Mouse (Mus musculus): ENCODE measurements around the gene Gm21560. TPM values are rescaled to one million over a fixed set of nuclear protein-coding genes. Genes with fewer than 3 reads are reported as not detected.
"Not testable (repeated sequence)": the region's sequence is repeated elsewhere in the genome, so short reads cannot be mapped to it uniquely, and the experiment has no call there.

Gm21560 gene
- not detected in 2 replicates for polyA plus RNA-seq (2014; fragmentation: Nextera tagmentation; extraction: Ambion mirVana)

DNA sequence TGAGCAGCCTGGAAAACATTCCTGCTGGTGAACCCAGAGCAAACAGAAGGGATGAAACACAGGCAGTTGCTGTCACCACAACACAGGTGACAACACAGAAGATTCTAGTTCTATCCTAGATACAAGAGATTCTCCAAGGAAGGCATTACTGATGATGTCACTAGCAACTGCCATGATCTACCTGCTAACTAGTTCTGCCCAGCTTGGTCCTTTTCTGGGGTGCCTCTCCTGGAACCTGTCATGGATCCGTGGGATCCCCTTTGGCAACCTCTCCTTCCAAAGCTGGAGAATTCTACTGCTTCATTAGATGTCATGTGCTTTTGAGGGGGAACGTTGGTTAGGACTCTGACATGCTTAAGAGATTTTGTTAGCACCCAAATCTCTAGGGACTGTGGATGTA is at the start of gene Gm21560:
TSS of gene Gm21560 (minus strand) at position 101 of the 400 bp plus-strand sequence.
- H3K36me3 ChIP-seq (ENCODE audit: control insufficient read depth, insufficient read depth, low read length), result not testable (repeated sequence)

DNA sequence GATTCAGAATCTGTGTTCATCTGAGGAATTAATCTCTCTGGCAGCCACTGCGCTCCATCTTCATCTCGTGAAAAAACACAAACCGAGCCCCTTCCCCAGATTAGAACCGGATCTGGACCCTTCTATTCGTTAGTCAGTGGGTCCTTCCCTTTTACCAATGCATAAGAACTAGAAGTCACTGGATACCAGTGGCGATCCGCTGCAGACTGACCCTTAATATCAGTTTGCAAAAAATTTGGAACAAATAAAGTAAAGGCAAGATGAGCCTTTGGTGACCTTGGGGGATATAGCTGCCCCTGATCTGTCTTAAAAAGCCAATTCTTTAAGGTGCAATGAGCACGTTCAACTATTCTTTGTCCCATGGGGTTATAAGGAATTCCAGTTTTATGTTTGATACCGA is 55.6 kb downstream of the Gm21560 start:
- 93% methylated on average over 4 of the region's 9 CpGs for WGBS (ENCODE audit: insufficient replicate concordance)
- H3K27ac ChIP-seq (ENCODE audit: low read depth, low read length); H3K4me2 ChIP-seq; H3K9me3 ChIP-seq (replicated peaks; ENCODE audit: control insufficient read depth, low read length); H3K4me3 ChIP-seq (ENCODE audit: low read depth, low read length); H3K4me1 ChIP-seq (ENCODE audit: control insufficient read depth, insufficient read depth, low read length); H3K27me3 ChIP-seq (ENCODE audit: control insufficient read depth, insufficient read depth, low read length); H3K36me3 ChIP-seq (ENCODE audit: control insufficient read depth, insufficient read depth, low read length); ATAC-seq (replicated peaks; ENCODE audit: insufficient number of reproducible peaks, low FRiP score, low TSS enrichment); H3K9ac ChIP-seq (ENCODE audit: low read depth, low read length): not testable (repeated sequence)

More for the DNA sequence above, at the start of gene Gm21560:
- not testable (repeated sequence) for H3K27ac ChIP-seq (ENCODE audit: low read depth, low read length); H3K9me3 ChIP-seq (replicated peaks; ENCODE audit: control insufficient read depth, low read length); H3K4me2 ChIP-seq; H3K4me3 ChIP-seq (ENCODE audit: low read depth, low read length); ATAC-seq (replicated peaks; ENCODE audit: insufficient number of reproducible peaks, low FRiP score, low TSS enrichment); H3K4me1 ChIP-seq (ENCODE audit: control insufficient read depth, insufficient read depth, low read length); H3K27me3 ChIP-seq (ENCODE audit: control insufficient read depth, insufficient read depth, low read length); H3K9ac ChIP-seq (ENCODE audit: low read depth, low read length)
- WGBS (ENCODE audit: insufficient replicate concordance), result 63% methylated on average over 1 of the region's 2 CpGs

- not testable (repeated sequence) for H3K27ac ChIP-seq (ENCODE audit: low read depth, low read length); H3K36me3 ChIP-seq (ENCODE audit: control insufficient read depth, insufficient read depth, low read length); H3K9me3 ChIP-seq (replicated peaks; ENCODE audit: control insufficient read depth, low read length); H3K4me1 ChIP-seq (ENCODE audit: control insufficient read depth, insufficient read depth, low read length); H3K9ac ChIP-seq (ENCODE audit: low read depth, low read length); H3K4me3 ChIP-seq (ENCODE audit: low read depth, low read length); H3K27me3 ChIP-seq (ENCODE audit: control insufficient read depth, insufficient read depth, low read length); ATAC-seq (replicated peaks; ENCODE audit: insufficient number of reproducible peaks, low FRiP score, low TSS enrichment); H3K4me2 ChIP-seq
- 100% methylated on average over 1 of the region's 1 CpGs for WGBS (ENCODE audit: insufficient replicate concordance)
These were observed 58.0 kb downstream of the Gm21560 start for GRCm38 (mm10) chr14:6161085-6161484.

Other genes with a start within 250 kb of the Gm21560 start
- gene Gm3453, start 240.2 kb downstream of the Gm21560 start, polyA plus RNA-seq (2014; fragmentation: Nextera tagmentation; extraction: Ambion mirVana), result not detected in 2 replicates
- gene Gm6337, start 161.0 kb downstream of the Gm21560 start, polyA plus RNA-seq (2014; fragmentation: Nextera tagmentation; extraction: Ambion mirVana), result 0.20 TPM in 1 of 2 replicates, not detected in the other
- gene Gm8206, start 125.3 kb downstream of the Gm21560 start, polyA plus RNA-seq (2014; fragmentation: Nextera tagmentation; extraction: Ambion mirVana), result 1.2 and 2.2 TPM in 2 replicates
- gene Gm3468, start 110.6 kb downstream of the Gm21560 start, polyA plus RNA-seq (2014; fragmentation: Nextera tagmentation; extraction: Ambion mirVana), result 3.2 and 3.6 TPM in 2 replicates
- not detected in 2 replicates for gene Gm3476, start 93.5 kb downstream of the Gm21560 start, polyA plus RNA-seq (2014; fragmentation: Nextera tagmentation; extraction: Ambion mirVana)
- 4.3 and 4.4 TPM in 2 replicates for gene Gm3411, start 68.0 kb upstream of the Gm21560 start, polyA plus RNA-seq (2014; fragmentation: Nextera tagmentation; extraction: Ambion mirVana)
- 0.50 TPM in 1 of 2 replicates, not detected in the other for gene Gm21103, start 85.6 kb upstream of the Gm21560 start, polyA plus RNA-seq (2014; fragmentation: Nextera tagmentation; extraction: Ambion mirVana)
- gene Gm3618, start 124.4 kb upstream of the Gm21560 start, polyA plus RNA-seq (2014; fragmentation: Nextera tagmentation; extraction: Ambion mirVana), result not detected in 2 replicates
- not detected in 2 replicates for gene Gm16440, start 171.0 kb upstream of the Gm21560 start, polyA plus RNA-seq (2014; fragmentation: Nextera tagmentation; extraction: Ambion mirVana)
- gene Gm3591, start 193.2 kb upstream of the Gm21560 start, polyA plus RNA-seq (2014; fragmentation: Nextera tagmentation; extraction: Ambion mirVana), result 3.5 and 3.6 TPM in 2 replicates
- not detected in 2 replicates for gene Gm3594, start 225.3 kb upstream of the Gm21560 start, polyA plus RNA-seq (2014; fragmentation: Nextera tagmentation; extraction: Ambion mirVana)